Mouse (Mus musculus) E14TG2a.4 (cell line): ENCODE results near the gene Zc2hc1c.

Experiments
- H3K27me3 ChIP-seq: 2 replicates; pipeline ENCODE4 v1.6.1; 2014; ENCODE audit warnings: low read length, control low read depth; ENCODE audit not compliant: insufficient read depth
- H3K36me3 ChIP-seq: 2 replicates; pipeline ENCODE4 v1.6.1; 2014; ENCODE audit warnings: low read length, control low read depth; ENCODE audit not compliant: insufficient read depth
- H3K4me1 ChIP-seq: replicated peaks from 2 replicates; pipeline ENCODE4 v1.6.1; 2014; ENCODE audit warnings: low read depth, low read length, control low read depth
- H3K4me3 ChIP-seq: replicated peaks from 2 replicates; pipeline ENCODE4 v1.5.1; 2014; ENCODE audit warnings: mild to moderate bottlenecking, low read length
- H3K9me3 ChIP-seq: 2 replicates; pipeline ENCODE4 v1.6.1; 2014; ENCODE audit warnings: low read length, control low read depth
- CTCF ChIP-seq: conservative IDR thresholded peaks from 2 replicates; pipeline ENCODE4 v1.5.1; 2014; ENCODE audit warnings: low read length
- NANOG ChIP-seq: IDR thresholded peaks from 2 replicates; pipeline ENCODE4 v1.6.1; 2014; ENCODE audit warnings: borderline replicate concordance, low read length, mixed read lengths
- POU5F1 ChIP-seq: IDR thresholded peaks from 2 replicates; pipeline ENCODE4 v1.6.1; 2014; ENCODE audit warnings: low read length, borderline replicate concordance

The Zc2hc1c gene

GRCm38 (mm10) chr12:85269821-85270220 is 18.6 kb upstream of the Zc2hc1c start:
- Histone ChIP-seq H3K27me3 (no peaks in the 10 kb centered on the region), H3K9me3 (no peaks in the 10 kb centered on the region), H3K4me3 (peak overlapping the region; percentile 82), H3K36me3 (peaks cover 42% of the 10 kb centered on the region), H3K4me1 (peaks cover 64% of the 10 kb centered on the region)
- TF ChIP-seq NANOG (peak; percentile 6; the same call in 1 of the 2 replicates), CTCF (no peak)

- Histone ChIP-seq H3K9me3 (no peaks in the 10 kb centered on the region), H3K36me3 (peaks cover 42% of the 10 kb centered on the region), H3K4me1 (peaks cover 62% of the 10 kb centered on the region), H3K27me3 (no peaks in the 10 kb centered on the region), H3K4me3 (peak within 1 kb of the TSS; percentile 82)
- TF ChIP-seq CTCF (no peak), NANOG (no peak), POU5F1 (no peak)
These were observed 18.1 kb upstream of the Zc2hc1c start, which contains the start of gene Mlh3 for GRCm38 (mm10) chr12:85270319-85270718. Gene Mlh3, minus strand, starts transcription at chr12:85270599.

- Histone ChIP-seq H3K4me1 (peaks cover 70% of the 10 kb centered on the region), H3K27me3 (no peaks in the 10 kb centered on the region), H3K36me3 (peaks cover 41% of the 10 kb centered on the region), H3K4me3 (peak overlapping the region; percentile 82), H3K9me3 (no peaks in the 10 kb centered on the region)
- TF ChIP-seq NANOG (no peak), POU5F1 (no peak), CTCF (no peak; the same call in 1 of the 2 replicates)
These were observed 17.1 kb upstream of the Zc2hc1c start for GRCm38 (mm10) chr12:85271132-85271842.

- Histone ChIP-seq H3K4me1 (peaks cover 75% of the 10 kb centered on the region), H3K4me3 (peak overlapping the region; percentile 82; the same call in 1 of the 2 replicates), H3K36me3 (peaks cover 43% of the 10 kb centered on the region), H3K27me3 (no peaks in the 10 kb centered on the region), H3K9me3 (no peaks in the 10 kb centered on the region)
- TF ChIP-seq POU5F1 (no peak), NANOG (no peak), CTCF (no peak)
These were observed 16.6 kb upstream of the Zc2hc1c start for GRCm38 (mm10) chr12:85271843-85272206.

- Histone ChIP-seq H3K4me3 (peak overlapping the region; percentile 32; the same call in 1 of the 2 replicates), H3K9me3 (no peaks in the 10 kb centered on the region), H3K4me1 (peaks cover 87% of the 10 kb centered on the region), H3K27me3 (no peaks in the 10 kb centered on the region), H3K36me3 (peaks cover 43% of the 10 kb centered on the region)
- TF ChIP-seq NANOG (no peak), CTCF (no peak), POU5F1 (no peak)
These were observed 14.9 kb upstream of the Zc2hc1c start for GRCm38 (mm10) chr12:85273508-85273907.

GRCm38 (mm10) chr12:85276273-85276672 is 12.1 kb upstream of the Zc2hc1c start:
- Histone ChIP-seq H3K4me1 (peaks cover 82% of the 10 kb centered on the region), H3K36me3 (peaks cover 39% of the 10 kb centered on the region), H3K4me3 (no peak overlapping the region), H3K9me3 (no peaks in the 10 kb centered on the region), H3K27me3 (no peaks in the 10 kb centered on the region)
- TF ChIP-seq CTCF: no peak
- no peak for TF ChIP-seq NANOG
- no peak for TF ChIP-seq POU5F1

GRCm38 (mm10) chr12:85278919-85279318 is 9.5 kb upstream of the Zc2hc1c start:
- H3K4me3 ChIP-seq: no peak overlapping the region
- no peaks in the 10 kb centered on the region for H3K9me3 ChIP-seq
- no peaks in the 10 kb centered on the region for H3K27me3 ChIP-seq
- peaks cover 58% of the 10 kb centered on the region for H3K4me1 ChIP-seq
- H3K36me3 ChIP-seq: peaks cover 39% of the 10 kb centered on the region
- TF ChIP-seq POU5F1 (no peak), NANOG (no peak), CTCF (no peak)

- Histone ChIP-seq H3K4me3 (peak overlapping the region; percentile 90), H3K27me3 (no peaks in the 10 kb centered on the region), H3K4me1 (peaks cover 53% of the 10 kb centered on the region), H3K36me3 (peaks cover 39% of the 10 kb centered on the region), H3K9me3 (no peaks in the 10 kb centered on the region)
- TF ChIP-seq POU5F1 (no peak), CTCF (no peak), NANOG (no peak)
These were observed 8.9 kb upstream of the Zc2hc1c start for GRCm38 (mm10) chr12:85279396-85280080.
